Mouse (Mus musculus) MEL (cell line): ENCODE results near the gene Hibch. TPM values are rescaled to one million over a fixed set of nuclear protein-coding genes. Genes with fewer than 3 reads are reported as not detected.

Source experiments
- DNase-seq: peaks from one replicate; pipeline ENCODE4 v3.0.0; 2011; ENCODE audit warnings: low read depth, low spot score
- H3K27ac ChIP-seq: 2 replicates; pipeline ENCODE4 v1.5.1; 2012; ENCODE audit warnings: low read depth, mild to moderate bottlenecking, control low read depth, low read length, moderate library complexity; ENCODE audit not compliant: control insufficient read depth
- H3K27me3 ChIP-seq, 2 experiments: fragments of 150-350 bp in 1 of 2; sonication (generic) in 1 of 2; 2 replicates each; pipeline ENCODE4 v1.6.1; 2012; ENCODE audit warnings: low read length in 2 of 2, mild to moderate bottlenecking in 2 of 2, improper control_type of control experiment in 1 of 2, moderate library complexity in 1 of 2; ENCODE audit not compliant: insufficient read depth in 2 of 2, control insufficient read depth in 1 of 2
- H3K36me3 ChIP-seq, 2 experiments: 2 replicates each; pipeline ENCODE4 v1.6.1; 2012 to 2014; ENCODE audit warnings: low read length in 2 of 2, improper control_type of control experiment in 1 of 2, inconsistent platforms in 1 of 2, mild to moderate bottlenecking in 1 of 2; ENCODE audit not compliant: insufficient read depth in 2 of 2, control insufficient read depth in 1 of 2
- H3K4me1 ChIP-seq, 2 experiments: fragments of 150-350 bp in 1 of 2; sonication (generic) in 1 of 2; 2 replicates each; pipeline ENCODE4 v1.6.1; 2012; ENCODE audit warnings: low read length in 2 of 2, improper control_type of control experiment in 1 of 2, mild to moderate bottlenecking in 1 of 2; ENCODE audit not compliant: insufficient read depth in 2 of 2, control insufficient read depth in 1 of 2
- H3K4me3 ChIP-seq, 2 experiments: fragments of 150-350 bp in 1 of 2; sonication (generic) in 1 of 2; 2 replicates each; pipeline ENCODE4 v1.5.1; 2012; ENCODE audit warnings: low read depth in 2 of 2, low read length in 2 of 2, mild to moderate bottlenecking in 2 of 2, moderate library complexity in 2 of 2, control low read depth in 1 of 2, improper control_type of control experiment in 1 of 2; ENCODE audit not compliant: control insufficient read depth in 1 of 2, insufficient read depth in 1 of 2
- H3K79me2 ChIP-seq: 2 replicates; pipeline ENCODE4 v1.6.1; 2012; ENCODE audit warnings: mild to moderate bottlenecking, low read length, moderate library complexity; ENCODE audit not compliant: control insufficient read depth, poor library complexity, insufficient read depth
- H3K9ac ChIP-seq: 2 replicates; pipeline ENCODE4 v1.6.1; 2012; ENCODE audit warnings: low read depth, mild to moderate bottlenecking, control low read depth, low read length, moderate library complexity; ENCODE audit not compliant: control insufficient read depth, poor library complexity, severe bottlenecking
- H3K9me3 ChIP-seq: fragments of 150-350 bp; sonication (generic); replicated peaks from 2 replicates; pipeline ENCODE4 v1.6.1; 2012; ENCODE audit warnings: mild to moderate bottlenecking, low read length, improper control_type of control experiment, moderate library complexity; ENCODE audit not compliant: insufficient read depth
- CHD1 ChIP-seq: IDR thresholded peaks from 2 replicates; pipeline ENCODE4 v1.6.1; 2012; ENCODE audit warnings: low read depth, mild to moderate bottlenecking, inconsistent platforms, low read length, improper control_type of control experiment
- CHD2 ChIP-seq: IDR thresholded peaks from 2 replicates; pipeline ENCODE4 v1.6.1; 2011; ENCODE audit warnings: low read length, improper control_type of control experiment
- ELF1 ChIP-seq: IDR thresholded peaks from 2 replicates; pipeline ENCODE4 v1.6.1; 2014; ENCODE audit warnings: low read depth, mild to moderate bottlenecking, inconsistent platforms, low read length, improper control_type of control experiment, moderate library complexity
- EP300 ChIP-seq, 2 experiments: IDR thresholded peaks; 2 replicates each; pipeline ENCODE4 v1.6.1; 2011; ENCODE audit warnings: improper control_type of control experiment in 2 of 2, low read length in 2 of 2, low read depth in 1 of 2, mild to moderate bottlenecking in 1 of 2
- GATA1 ChIP-seq: IDR thresholded peaks from 2 replicates; pipeline ENCODE4 v1.6.1; 2011; ENCODE audit warnings: low read depth, low read length, improper control_type of control experiment
- JUND ChIP-seq: IDR thresholded peaks from 2 replicates; pipeline ENCODE4 v1.6.1; 2011; ENCODE audit warnings: low read depth, mild to moderate bottlenecking, improper control_type of control experiment, low read length
- MYB ChIP-seq: IDR thresholded peaks from 2 replicates; pipeline ENCODE4 v1.6.1; 2011; ENCODE audit warnings: mild to moderate bottlenecking, low read depth, low read length, improper control_type of control experiment
- MYC ChIP-seq: IDR thresholded peaks from 2 replicates; pipeline ENCODE4 v1.6.1; 2011; ENCODE audit warnings: low read depth, mild to moderate bottlenecking, low read length, improper control_type of control experiment, moderate library complexity
- NELFE ChIP-seq: IDR thresholded peaks from 2 replicates; pipeline ENCODE4 v1.6.1; 2011; ENCODE audit warnings: low read depth, low read length, improper control_type of control experiment
- NRF1 ChIP-seq: IDR thresholded peaks from 2 replicates; pipeline ENCODE4 v1.6.1; 2014; ENCODE audit warnings: low read depth, mild to moderate bottlenecking, inconsistent platforms, low read length, improper control_type of control experiment, moderate library complexity; ENCODE audit not compliant: poor library complexity, insufficient read depth, severe bottlenecking
- POLR2A ChIP-seq, 2 experiments: IDR thresholded peaks; 2 replicates each; pipeline ENCODE4 v1.6.1; 2011 to 2012; ENCODE audit warnings: low read length in 2 of 2, mild to moderate bottlenecking in 2 of 2, control low read depth in 1 of 2, improper control_type of control experiment in 1 of 2, low read depth in 1 of 2, moderate library complexity in 1 of 2; ENCODE audit not compliant: control insufficient read depth in 1 of 2, insufficient read depth in 1 of 2, poor library complexity in 1 of 2
- POLR2AphosphoS5 ChIP-seq: IDR thresholded peaks from 2 replicates; pipeline ENCODE4 v1.6.1; 2012; ENCODE audit warnings: low read depth, borderline replicate concordance, mild to moderate bottlenecking, inconsistent platforms, low read length, moderate library complexity, mixed read lengths
- RCOR1 ChIP-seq: IDR thresholded peaks from 2 replicates; pipeline ENCODE4 v1.6.1; 2012; ENCODE audit warnings: low read depth, mild to moderate bottlenecking, inconsistent platforms, low read length, improper control_type of control experiment
- SIN3A ChIP-seq: IDR thresholded peaks from 2 replicates; pipeline ENCODE4 v1.6.1; 2012; ENCODE audit warnings: low read length, improper control_type of control experiment, inconsistent platforms
- SMC3 ChIP-seq: IDR thresholded peaks from 2 replicates; pipeline ENCODE4 v1.6.1; 2011; ENCODE audit warnings: low read depth, low read length, improper control_type of control experiment
- TCF12 ChIP-seq: IDR thresholded peaks from 2 replicates; pipeline ENCODE4 v1.6.1; 2014; ENCODE audit warnings: low read depth, mild to moderate bottlenecking, inconsistent platforms, low read length, improper control_type of control experiment, moderate library complexity
- UBTF ChIP-seq: IDR thresholded peaks from 2 replicates; pipeline ENCODE4 v1.6.1; 2012; ENCODE audit warnings: low read depth, mild to moderate bottlenecking, inconsistent platforms, low read length, improper control_type of control experiment, moderate library complexity, borderline replicate concordance; ENCODE audit not compliant: insufficient read depth
- ZC3H11A ChIP-seq: IDR thresholded peaks from 2 replicates; pipeline ENCODE4 v1.6.1; 2012; ENCODE audit warnings: low read depth, mild to moderate bottlenecking, inconsistent platforms, low read length, improper control_type of control experiment
- ZKSCAN1 ChIP-seq: IDR thresholded peaks from 2 replicates; pipeline ENCODE4 v1.6.1; 2012; ENCODE audit warnings: low read depth, mild to moderate bottlenecking, inconsistent platforms, low read length, improper control_type of control experiment, moderate library complexity
- ZMIZ1 ChIP-seq: IDR thresholded peaks from 2 replicates; pipeline ENCODE4 v1.6.1; 2012; ENCODE audit warnings: low read depth, mild to moderate bottlenecking, inconsistent platforms, low read length, improper control_type of control experiment, moderate library complexity
- polyA plus RNA-seq, 2 experiments: library from polyadenylated mRNA; stranded (reverse) in 1 of 2; unstranded in 1 of 2; fragments of >175 nt in 1 of 2; fragments of >200 nt in 1 of 2; gene quantifications; 2 replicates each; pipeline versions ENCODE4 v1.2.1 to v1.2.4; 2012; ENCODE audit warnings: low replicate concordance in 2 of 2, low read depth in 1 of 2; ENCODE audit not compliant: insufficient read length in 2 of 2, insufficient read depth in 1 of 2, missing spikeins in 1 of 2
- total RNA-seq: library from RNA; depleted of rRNA; stranded (reverse); fragments of 300-350 nt; gene quantifications from 2 replicates; pipeline ENCODE4 v1.2.3, GENCODE M21; 2012

The Hibch gene
- total and polyA plus RNA-seq, 3 experiments = 28.5 to 35.2 TPM; not detected in 1

- H3K4me1 ChIP-seq = peaks cover 5 to 8% of the 10 kb centered on the region in 2 experiments
- H3K79me2 ChIP-seq = no peaks in the 10 kb centered on the region
- no peaks in the 10 kb centered on the region for H3K27me3 ChIP-seq
- H3K27ac ChIP-seq = no peak overlapping the region
- H3K9me3 ChIP-seq = no peaks in the 10 kb centered on the region
- no peak overlapping the region for H3K4me3 ChIP-seq
- TF ChIP-seq SMC3 = no peak
- no peak for TF ChIP-seq POLR2A (IDR thresholded peaks at IDR 0.05; ENCODE audit: control insufficient read depth in 1 of 2, insufficient read depth in 1 of 2, low read depth in 1 of 2, low read length in 2 of 2, poor library complexity in 1 of 2)
- no peak for TF ChIP-seq MYC
- no peak for TF ChIP-seq ZC3H11A
- TF ChIP-seq SIN3A = no peak
- TF ChIP-seq JUND = no peak
- TF ChIP-seq POLR2AphosphoS5 = no peak
- no peak for TF ChIP-seq RCOR1
- TF ChIP-seq TCF12 = no peak
- TF ChIP-seq ELF1 = no peak
- no peak for TF ChIP-seq CHD2
- no peak for TF ChIP-seq EP300 (IDR thresholded peaks at IDR 0.05; ENCODE audit: low read depth in 1 of 2, low read length in 2 of 2)
- no peak for TF ChIP-seq MYB
- peaks cover 0 to 11% of the 10 kb centered on the region in 2 experiments; a peak in 2 of 4 replicates for H3K36me3 ChIP-seq
- DNase-seq = no peak
- H3K9ac ChIP-seq = no peak overlapping the region
Observed at GRCm38 (mm10) chr1:52805041-52805440, 39.7 kb upstream of the Hibch start.

GRCm38 (mm10) chr1:52808456-52808855, 36.3 kb upstream of the Hibch start:
- no peaks in the 10 kb centered on the region for H3K4me1 ChIP-seq

More at GRCm38 (mm10) chr1:52808456-52808855, 36.3 kb upstream of the Hibch start:
- H3K9ac ChIP-seq = no peak overlapping the region
- H3K9me3 ChIP-seq = no peaks in the 10 kb centered on the region
- TF ChIP-seq SIN3A = no peak
- no peak for TF ChIP-seq ZKSCAN1
- no peak for TF ChIP-seq NELFE
- TF ChIP-seq GATA1 = no peak
- TF ChIP-seq UBTF = no peak
- no peak for TF ChIP-seq NRF1
- no peak for TF ChIP-seq ZMIZ1
- no peak for TF ChIP-seq RCOR1
- TF ChIP-seq ZC3H11A = no peak
- TF ChIP-seq MYC = no peak
- TF ChIP-seq CHD1 = no peak
- TF ChIP-seq TCF12 = no peak
- H3K4me3 ChIP-seq = no peak overlapping the region
- no peaks in the 10 kb centered on the region for H3K27me3 ChIP-seq
- H3K27ac ChIP-seq = no peak overlapping the region
- DNase-seq = no peak
- no peaks in the 10 kb centered on the region for H3K36me3 ChIP-seq
- no peaks in the 10 kb centered on the region for H3K79me2 ChIP-seq
